Mouse (Mus musculus): ENCODE data around the gene Igsf10.

Gene Igsf10

GRCm38 (mm10) chr3:59293437-59294199 is 50.6 kb downstream of the Igsf10 start:
- no peak for DNase-seq (ENCODE audit: low read depth, low spot score)

- no peak for DNase-seq (ENCODE audit: low read depth, low spot score)
Measured at GRCm38 (mm10) chr3:59290551-59290950, 53.6 kb downstream of the Igsf10 start.

GRCm38 (mm10) chr3:59278620-59279019 is 65.6 kb downstream of the Igsf10 start:
- no peak for DNase-seq (ENCODE audit: low read depth, low spot score)

- no peak for DNase-seq (ENCODE audit: low read depth, low spot score)
Measured at GRCm38 (mm10) chr3:59278254-59278533, 66.0 kb downstream of the Igsf10 start.

GRCm38 (mm10) chr3:59277502-59278253 is 66.5 kb downstream of the Igsf10 start:
- peak; percentile 24 for DNase-seq (ENCODE audit: low read depth, low spot score)

- peak; percentile 24 for DNase-seq (ENCODE audit: low read depth, low spot score)
Measured at GRCm38 (mm10) chr3:59270811-59271210, 73.4 kb downstream of the Igsf10 start.

Data from brain, adult 2 months (tissue).